Mouse (Mus musculus) neural tube, embryonic 15.5 days (tissue): ENCODE measurements around the gene Kras. TPM values are rescaled to one million over a fixed set of nuclear protein-coding genes. Genes with fewer than 3 reads are reported as not detected.

Experiments used
- ATAC-seq: fragments of 200-750 bp; cut with Nextera tagmentation; 2 replicates; pipeline ENCODE4 v1.8.0; 2017; ENCODE audit warnings: mild to moderate bottlenecking, moderate TSS enrichment, moderate library complexity; ENCODE audit not compliant: low FRiP score
- H3K27ac ChIP-seq: fragments of 300-500 bp; sonication (generic); replicated peaks from 2 replicates; pipeline ENCODE4 v1.5.1; 2015; ENCODE audit warnings: mild to moderate bottlenecking, inconsistent platforms
- H3K27me3 ChIP-seq: fragments of 300-500 bp; sonication (generic); replicated peaks from 2 replicates; pipeline ENCODE4 v1.6.1; 2015; ENCODE audit warnings: inconsistent platforms
- H3K36me3 ChIP-seq: fragments of 300-500 bp; sonication (generic); 2 replicates; pipeline ENCODE4 v1.6.1; 2015; ENCODE audit warnings: inconsistent platforms
- H3K4me1 ChIP-seq: fragments of 300-500 bp; sonication (generic); 2 replicates; pipeline ENCODE4 v1.6.1; 2015; ENCODE audit warnings: inconsistent platforms
- H3K4me2 ChIP-seq: fragments of 300-500 bp; sonication (generic); 2 replicates; pipeline ENCODE4 v1.6.1; 2015; ENCODE audit warnings: inconsistent platforms, mild to moderate bottlenecking, moderate library complexity
- H3K4me3 ChIP-seq: fragments of 300-500 bp; sonication (generic); replicated peaks from 2 replicates; pipeline ENCODE4 v1.5.1; 2015; ENCODE audit warnings: mild to moderate bottlenecking, inconsistent platforms
- H3K9ac ChIP-seq: fragments of 300-500 bp; sonication (generic); replicated peaks from 2 replicates; pipeline ENCODE4 v1.6.1; 2015; ENCODE audit warnings: mild to moderate bottlenecking, inconsistent platforms
- H3K9me3 ChIP-seq: fragments of 300-500 bp; sonication (generic); replicated peaks from 2 replicates; pipeline ENCODE4 v1.6.1; 2016; ENCODE audit warnings: inconsistent platforms
- WGBS: fragments of 180-500 bp; shearing (Covaris S2); methylation state at CpG from one replicate; pipeline ENCODE4 v1.1.7; 2015; ENCODE audit warnings: mixed read lengths; 5-methylcytosine and 5-hydroxymethylcytosine counted together
- polyA plus RNA-seq: library from polyadenylated mRNA; unstranded; fragments of >200 nt; fragmentation: Nextera tagmentation; extraction: Ambion mirVana; gene quantifications from 2 replicates; pipeline ENCODE4 v1.2.1, GENCODE M21; 2015

Gene Kras
- polyA plus RNA-seq, 1 experiment from 2014 or later, result 69.6 TPM

GRCm38 (mm10) chr6:145242521-145242920 lies 7.5 kb downstream of the Kras start:
- ATAC-seq, result no peak
- H3K27ac ChIP-seq, result no peak overlapping the region
- 64% methylated on average over 1 of the region's 1 CpGs for WGBS
- no peak overlapping the region for H3K4me2 ChIP-seq
- H3K27me3 ChIP-seq, result no peaks in the 10 kb centered on the region
- H3K9me3 ChIP-seq, result no peaks in the 10 kb centered on the region
- H3K36me3 ChIP-seq, result peaks cover 17% of the 10 kb centered on the region
- H3K9ac ChIP-seq, result no peak overlapping the region
- peaks cover 5% of the 10 kb centered on the region for H3K4me1 ChIP-seq
- H3K4me3 ChIP-seq, result no peak overlapping the region

- H3K9ac ChIP-seq, result no peak overlapping the region
- 90% methylated on average over 6 of the region's 6 CpGs for WGBS
- no peaks in the 10 kb centered on the region for H3K9me3 ChIP-seq
- no peaks in the 10 kb centered on the region for H3K27me3 ChIP-seq
- H3K4me1 ChIP-seq, result no peaks in the 10 kb centered on the region
- H3K4me2 ChIP-seq, result no peak overlapping the region
- H3K4me3 ChIP-seq, result no peak overlapping the region
- peaks cover 14% of the 10 kb centered on the region for H3K36me3 ChIP-seq
- ATAC-seq, result no peak
- no peak overlapping the region for H3K27ac ChIP-seq
These were observed 9.8 kb downstream of the Kras start for GRCm38 (mm10) chr6:145240285-145240684.

GRCm38 (mm10) chr6:145237148-145237547 lies 12.9 kb downstream of the Kras start:
- 87% methylated on average over 4 of the region's 4 CpGs for WGBS
- Histone ChIP-seq H3K9me3 (no peaks in the 10 kb centered on the region), H3K4me2 (no peak overlapping the region), H3K9ac (no peak overlapping the region), H3K4me3 (no peak overlapping the region), H3K4me1 (no peaks in the 10 kb centered on the region), H3K27me3 (no peaks in the 10 kb centered on the region), H3K36me3 (peaks cover 8% of the 10 kb centered on the region), H3K27ac (no peak overlapping the region)
- ATAC-seq, result no peak

GRCm38 (mm10) chr6:145235367-145235766 lies 14.7 kb downstream of the Kras start:
- no peaks in the 10 kb centered on the region for H3K4me1 ChIP-seq
- WGBS, result 84% methylated on average over 6 of the region's 6 CpGs
- no peak overlapping the region for H3K9ac ChIP-seq
- ATAC-seq, result no peak
- peaks cover 13% of the 10 kb centered on the region for H3K36me3 ChIP-seq
- H3K9me3 ChIP-seq, result no peaks in the 10 kb centered on the region
- no peak overlapping the region for H3K4me2 ChIP-seq
- H3K27me3 ChIP-seq, result no peaks in the 10 kb centered on the region
- no peak overlapping the region for H3K4me3 ChIP-seq
- H3K27ac ChIP-seq, result no peak overlapping the region

GRCm38 (mm10) chr6:145234391-145234790 lies 15.6 kb downstream of the Kras start:
- no peak for ATAC-seq
- Histone ChIP-seq H3K27me3 (no peaks in the 10 kb centered on the region), H3K4me1 (no peaks in the 10 kb centered on the region), H3K4me2 (no peak overlapping the region), H3K9me3 (no peaks in the 10 kb centered on the region), H3K9ac (no peak overlapping the region), H3K27ac (no peak overlapping the region), H3K36me3 (peaks cover 15% of the 10 kb centered on the region), H3K4me3 (no peak overlapping the region)
- 44% methylated on average over 1 of the region's 1 CpGs for WGBS

- ATAC-seq, result no peak
- no peak overlapping the region for H3K4me2 ChIP-seq
- H3K9me3 ChIP-seq, result no peaks in the 10 kb centered on the region
- H3K4me1 ChIP-seq, result no peaks in the 10 kb centered on the region
- H3K9ac ChIP-seq, result no peak overlapping the region
- H3K27me3 ChIP-seq, result no peaks in the 10 kb centered on the region
- peaks cover 14% of the 10 kb centered on the region for H3K36me3 ChIP-seq
- no peak overlapping the region for H3K4me3 ChIP-seq
- no peak overlapping the region for H3K27ac ChIP-seq
- 88% methylated on average over 3 of the region's 3 CpGs for whole genome bisulfite sequencing
These were observed 23.7 kb downstream of the Kras start for GRCm38 (mm10) chr6:145226296-145226695.

GRCm38 (mm10) chr6:145224246-145224645 lies 25.8 kb downstream of the Kras start:
- ATAC-seq, result no peak
- Histone ChIP-seq H3K9me3 (no peaks in the 10 kb centered on the region), H3K9ac (no peak overlapping the region), H3K4me1 (no peaks in the 10 kb centered on the region), H3K36me3 (peaks cover 10% of the 10 kb centered on the region; the same call in 1 of the 2 replicates), H3K4me2 (no peak overlapping the region), H3K4me3 (no peak overlapping the region), H3K27ac (no peak overlapping the region), H3K27me3 (no peaks in the 10 kb centered on the region)
- WGBS, result 92% methylated on average over 6 of the region's 6 CpGs

GRCm38 (mm10) chr6:145215826-145216225 lies 34.2 kb downstream of the Kras start:
- peaks cover 13% of the 10 kb centered on the region for H3K36me3 ChIP-seq
- no peak overlapping the region for H3K4me3 ChIP-seq
- WGBS, result 94% methylated on average over 3 of the region's 3 CpGs
- ATAC-seq, result no peak
- peaks cover 8% of the 10 kb centered on the region for H3K4me1 ChIP-seq
- no peak overlapping the region for H3K27ac ChIP-seq
- H3K27me3 ChIP-seq, result no peaks in the 10 kb centered on the region
- no peak overlapping the region for H3K4me2 ChIP-seq
- no peak overlapping the region for H3K9ac ChIP-seq
- no peaks in the 10 kb centered on the region for H3K9me3 ChIP-seq

- Histone ChIP-seq H3K4me3 (no peak overlapping the region), H3K27me3 (no peaks in the 10 kb centered on the region), H3K9me3 (no peaks in the 10 kb centered on the region), H3K4me1 (peaks cover 15% of the 10 kb centered on the region), H3K27ac (no peak overlapping the region), H3K4me2 (no peak overlapping the region), H3K36me3 (peaks cover 5% of the 10 kb centered on the region), H3K9ac (no peak overlapping the region)
- ATAC-seq, result no peak
- 84% methylated on average over 2 of the region's 2 CpGs for WGBS
These were observed 36.1 kb downstream of the Kras start for GRCm38 (mm10) chr6:145213916-145214315.

GRCm38 (mm10) chr6:145211376-145212305 lies 38.4 kb downstream of the Kras start:
- peak overlapping the region; percentile 79 for H3K4me2 ChIP-seq
- H3K36me3 ChIP-seq, result no peaks in the 10 kb centered on the region
- H3K9ac ChIP-seq, result peak overlapping the region; percentile 90
- peak; percentile 49 for ATAC-seq
- WGBS, result 3% methylated on average over 21 of the region's 21 CpGs
- no peaks in the 10 kb centered on the region for H3K27me3 ChIP-seq
- peak overlapping the region; percentile 97 for H3K27ac ChIP-seq
- peak overlapping the region; percentile 81 for H3K4me3 ChIP-seq
- peaks cover 15% of the 10 kb centered on the region for H3K4me1 ChIP-seq
- no peaks in the 10 kb centered on the region for H3K9me3 ChIP-seq

GRCm38 (mm10) chr6:145210816-145211338 lies 39.2 kb downstream of the Kras start, which contains the start of the genes Casc1 and Etfrf1:
Casc1 (minus strand) TSS chr6:145211005.
Etfrf1 (plus strand) TSS chr6:145211134.
- Histone ChIP-seq H3K9ac (peak within 1 kb of the TSS; percentile 90), H3K27me3 (no peaks in the 10 kb centered on the region), H3K4me3 (peak within 1 kb of the TSS; percentile 81), H3K36me3 (no peaks in the 10 kb centered on the region), H3K4me1 (peaks cover 15% of the 10 kb centered on the region), H3K9me3 (no peaks in the 10 kb centered on the region), H3K4me2 (peak within 1 kb of the TSS; percentile 79), H3K27ac (peak within 1 kb of the TSS; percentile 97)
- ATAC-seq, result peak; percentile 100
- under 1% methylated on average over 36 of the region's 36 CpGs for WGBS
